Mouse (Mus musculus): ENCODE data around the gene 1700123K08Rik.
"Not testable (repeated sequence)": the region's sequence is repeated elsewhere in the genome, so short reads cannot be mapped to it uniquely, and the experiment has no call there.

1700123K08Rik gene

DNA sequence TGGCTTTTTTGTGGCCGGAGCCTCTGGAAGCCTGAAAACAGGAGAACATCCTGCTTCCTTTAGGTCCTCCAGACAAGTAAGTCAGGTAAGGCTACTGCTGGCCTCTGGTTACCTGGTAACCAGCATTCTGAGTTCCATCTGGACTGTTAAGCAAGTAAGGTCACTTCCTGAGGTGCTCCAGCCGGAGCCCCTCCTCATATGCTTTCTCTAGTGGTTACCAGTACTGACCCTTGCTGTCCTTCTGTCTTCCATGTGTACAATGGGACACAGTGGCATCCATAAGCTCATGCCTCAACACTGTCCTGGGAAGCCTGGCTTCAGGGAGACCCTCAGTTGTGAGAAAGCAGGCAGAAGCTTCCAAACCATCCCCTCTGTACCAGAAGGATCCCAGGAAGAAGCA, at the start of gene 1700123K08Rik:
Gene 1700123K08Rik, minus strand, starts transcription at position 101 of the 400 bp plus-strand sequence.
- H3K27me3 ChIP-seq (ENCODE audit: insufficient read depth, low read length); H3K9me3 ChIP-seq (ENCODE audit: low read length); H3K36me3 ChIP-seq (ENCODE audit: insufficient read depth, low read length); H3K4me1 ChIP-seq (replicated peaks; ENCODE audit: low read depth, low read length); H3K4me3 ChIP-seq (replicated peaks; ENCODE audit: low read length): not testable (repeated sequence)

DNA sequence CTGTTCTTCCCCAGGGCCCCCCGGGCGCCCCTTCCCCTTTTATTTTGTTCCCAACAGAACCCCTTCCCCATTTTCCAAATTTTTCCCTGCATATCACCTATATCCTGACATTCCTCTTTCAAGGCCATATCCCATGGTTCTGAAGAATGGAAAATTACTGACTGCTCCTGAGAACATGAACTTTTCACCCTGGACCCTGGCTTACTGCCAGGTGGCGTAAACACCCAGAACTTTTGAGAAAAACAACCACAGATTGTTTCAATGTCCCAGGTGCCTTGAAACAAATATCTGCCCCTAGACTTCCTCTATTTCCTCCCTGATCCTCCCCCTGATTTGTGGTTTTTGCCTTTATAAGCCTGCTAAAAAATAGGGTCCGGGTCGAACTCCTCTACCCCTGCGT, 22.9 kb upstream of the 1700123K08Rik start:
- TF ChIP-seq POU5F1 (IDR thresholded peaks at IDR 0.05; ENCODE audit: borderline replicate concordance, low read length) = no peak
- Histone ChIP-seq H3K27me3 (ENCODE audit: insufficient read depth, low read length) (no peaks in the 10 kb centered on the region), H3K4me1 (replicated peaks; ENCODE audit: low read depth, low read length) (no peaks in the 10 kb centered on the region), H3K36me3 (ENCODE audit: insufficient read depth, low read length) (no peaks in the 10 kb centered on the region), H3K9me3 (ENCODE audit: low read length) (peaks cover 22% of the 10 kb centered on the region), H3K4me3 (replicated peaks; ENCODE audit: low read length) (no peak overlapping the region)

DNA sequence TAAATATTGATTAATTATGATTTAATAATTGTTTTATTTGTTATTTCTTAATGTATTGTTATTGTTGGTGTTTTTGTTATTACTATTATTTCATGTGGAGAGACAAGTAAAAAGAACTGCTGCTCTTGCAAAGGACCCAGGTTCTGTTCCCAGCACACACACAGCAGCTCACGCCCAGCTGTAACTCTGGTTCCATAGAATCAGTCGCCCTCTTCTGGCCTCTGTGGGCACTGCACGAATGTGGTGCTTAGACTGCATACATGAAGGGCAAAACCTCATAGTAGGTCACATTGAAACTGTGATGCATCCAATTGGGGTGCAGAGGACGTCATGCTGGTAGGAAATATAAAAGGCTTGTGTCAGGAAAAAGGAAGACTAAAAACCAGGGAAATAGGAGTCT, 7.1 kb upstream of the 1700123K08Rik start:
- H3K27me3 ChIP-seq (ENCODE audit: insufficient read depth, low read length) = no peaks in the 10 kb centered on the region
- H3K4me3 ChIP-seq (replicated peaks; ENCODE audit: low read length) = no peak overlapping the region
- no peaks in the 10 kb centered on the region for H3K9me3 ChIP-seq (ENCODE audit: low read length)
- TF ChIP-seq NANOG (IDR thresholded peaks at IDR 0.05; ENCODE audit: borderline replicate concordance, low read length) (no peak), CTCF (conservative IDR thresholded peaks at IDR 0.05; ENCODE audit: low read length) (peak; percentile 36), POU5F1 (IDR thresholded peaks at IDR 0.05; ENCODE audit: borderline replicate concordance, low read length) (no peak)
- H3K36me3 ChIP-seq (ENCODE audit: insufficient read depth, low read length) = no peaks in the 10 kb centered on the region
- no peaks in the 10 kb centered on the region for H3K4me1 ChIP-seq (replicated peaks; ENCODE audit: low read depth, low read length)

DNA sequence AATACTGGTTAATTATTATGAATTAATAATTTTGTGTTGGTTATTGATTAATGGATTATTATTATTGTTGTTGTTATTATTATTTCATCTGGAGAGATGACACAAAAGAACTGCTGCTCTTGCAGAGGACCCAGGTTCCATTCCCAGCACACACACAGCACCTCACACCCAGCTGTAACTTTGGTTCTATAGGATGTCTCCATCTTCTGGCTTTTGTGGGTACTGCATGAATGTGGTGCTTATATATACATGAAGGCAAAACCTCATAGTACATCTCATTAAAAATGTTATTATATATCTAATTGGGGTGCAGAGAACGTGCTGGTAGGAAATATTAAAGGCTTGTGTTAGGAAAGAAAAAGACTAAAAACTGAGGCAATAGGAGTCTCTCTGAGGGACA, 11.8 kb downstream of the 1700123K08Rik start:
- H3K36me3 ChIP-seq (ENCODE audit: insufficient read depth, low read length) = no peaks in the 10 kb centered on the region
- H3K27me3 ChIP-seq (ENCODE audit: insufficient read depth, low read length) = no peaks in the 10 kb centered on the region
- H3K4me1 ChIP-seq (replicated peaks; ENCODE audit: low read depth, low read length) = no peaks in the 10 kb centered on the region
- H3K9me3 ChIP-seq (ENCODE audit: low read length) = no peaks in the 10 kb centered on the region
- no peak for TF ChIP-seq POU5F1 (IDR thresholded peaks at IDR 0.05; ENCODE audit: borderline replicate concordance, low read length)
- peak; percentile 76 for TF ChIP-seq CTCF (conservative IDR thresholded peaks at IDR 0.05; ENCODE audit: low read length)
- no peak overlapping the region for H3K4me3 ChIP-seq (replicated peaks; ENCODE audit: low read length)

DNA sequence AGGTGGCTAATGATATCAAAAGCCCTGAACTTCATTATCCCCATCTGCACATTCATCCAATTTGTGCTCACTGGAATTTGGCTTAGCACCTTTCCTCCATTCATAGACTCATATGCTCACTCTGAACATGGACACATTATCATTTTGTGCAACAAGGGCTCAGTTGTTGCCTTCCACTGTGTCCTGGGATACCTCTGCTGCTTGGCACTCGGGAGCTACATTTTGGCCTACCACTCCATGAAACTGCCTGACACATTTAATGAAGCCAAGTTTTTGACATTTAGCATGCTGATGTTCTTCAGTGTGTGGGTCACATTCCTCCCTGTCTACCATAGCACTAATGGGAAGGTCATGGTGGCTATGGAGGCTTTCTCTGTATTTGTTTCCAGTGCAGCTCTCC, 32.0 kb downstream of the 1700123K08Rik start:
- H3K4me1 ChIP-seq (replicated peaks; ENCODE audit: low read depth, low read length) = no peaks in the 10 kb centered on the region
- no peaks in the 10 kb centered on the region for H3K36me3 ChIP-seq (ENCODE audit: insufficient read depth, low read length)

More for the DNA sequence above, 32.0 kb downstream of the 1700123K08Rik start:
- Histone ChIP-seq H3K27me3 (ENCODE audit: insufficient read depth, low read length) (no peaks in the 10 kb centered on the region), H3K9me3 (ENCODE audit: low read length) (no peaks in the 10 kb centered on the region), H3K4me3 (replicated peaks; ENCODE audit: low read length) (no peak overlapping the region)
- TF ChIP-seq POU5F1 (IDR thresholded peaks at IDR 0.05; ENCODE audit: borderline replicate concordance, low read length) (no peak), NANOG (IDR thresholded peaks at IDR 0.05; ENCODE audit: borderline replicate concordance, low read length) (no peak), CTCF (conservative IDR thresholded peaks at IDR 0.05; ENCODE audit: low read length) (no peak)

Measured in E14TG2a.4 (cell line).